Mouse (Mus musculus): ENCODE results near the gene Mrps11.

The Mrps11 gene

DNA sequence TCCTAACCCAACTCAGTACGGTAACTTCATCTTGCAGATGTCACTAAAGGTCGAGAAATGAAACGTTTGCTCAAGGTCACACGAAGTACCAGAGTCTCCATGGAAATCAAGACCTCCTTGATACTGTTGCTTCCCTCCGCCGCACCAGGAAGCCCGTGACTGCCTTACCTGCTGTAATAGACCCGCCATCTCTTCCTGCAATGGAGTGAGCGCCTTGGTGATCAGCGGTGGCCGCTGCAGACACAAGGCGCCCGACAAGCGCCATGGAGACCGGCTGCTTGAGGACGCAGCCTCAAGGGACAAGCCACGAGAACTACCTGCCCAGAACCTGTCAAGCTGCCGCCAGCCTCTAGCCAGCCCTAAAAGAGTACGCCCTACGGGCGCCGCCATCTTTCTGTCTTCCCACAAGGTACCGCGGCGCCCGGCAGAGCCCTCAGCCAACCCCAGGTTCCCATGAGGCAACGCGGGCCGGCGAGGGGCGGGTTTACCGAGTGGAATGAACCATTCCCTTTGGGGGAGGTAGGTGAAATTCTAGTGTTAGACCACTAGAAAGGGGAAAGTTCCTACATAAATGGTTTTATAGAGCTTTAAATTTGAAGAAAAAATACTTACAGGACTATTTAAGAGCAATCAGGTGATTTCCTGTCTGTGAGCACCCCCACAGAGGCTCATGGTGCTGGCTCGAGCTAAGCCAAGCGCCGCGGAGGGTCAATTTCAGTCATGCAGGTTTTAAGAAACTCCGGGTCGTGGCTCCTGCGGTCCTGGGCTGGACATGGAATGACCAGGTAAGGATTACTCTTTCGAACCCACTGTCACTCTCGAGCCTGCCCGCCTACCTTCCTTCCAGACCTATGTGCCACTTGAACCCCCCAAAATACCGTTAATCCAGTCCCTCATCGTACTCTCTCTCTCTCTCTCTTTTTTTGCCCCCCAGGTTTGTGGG, at the start of gene Mrps11, which contains the start of gene Mrpl46:
Gene Mrps11, plus strand, starts transcription at position 481 of the 943 bp plus-strand sequence.
Gene Mrpl46, minus strand, starts transcription at position 893 of the 943 bp plus-strand sequence.
- DNase-seq (ENCODE audit: low read depth), result peak; percentile 92

DNA sequence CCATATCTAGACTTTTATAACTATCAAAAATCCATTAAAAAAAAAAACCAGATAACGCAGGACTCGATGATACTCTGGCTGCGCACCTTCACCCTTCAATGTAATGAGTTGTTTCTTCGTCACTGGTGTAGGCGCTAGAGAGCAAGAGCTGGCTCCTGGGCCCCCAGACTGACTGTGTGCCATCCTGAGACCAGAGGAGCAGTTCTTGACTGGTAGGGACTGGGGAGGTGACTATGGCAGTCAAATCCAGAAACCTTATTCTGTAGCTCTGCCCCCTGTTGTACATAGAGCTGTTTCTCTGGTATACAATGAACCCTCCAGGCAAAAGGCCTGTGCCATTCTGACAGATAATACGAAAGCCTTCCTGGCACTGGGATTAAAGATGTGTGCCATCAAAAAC, 45.7 kb upstream of the Mrps11 start:
- DNase-seq (ENCODE audit: low read depth), result no peak

DNA sequence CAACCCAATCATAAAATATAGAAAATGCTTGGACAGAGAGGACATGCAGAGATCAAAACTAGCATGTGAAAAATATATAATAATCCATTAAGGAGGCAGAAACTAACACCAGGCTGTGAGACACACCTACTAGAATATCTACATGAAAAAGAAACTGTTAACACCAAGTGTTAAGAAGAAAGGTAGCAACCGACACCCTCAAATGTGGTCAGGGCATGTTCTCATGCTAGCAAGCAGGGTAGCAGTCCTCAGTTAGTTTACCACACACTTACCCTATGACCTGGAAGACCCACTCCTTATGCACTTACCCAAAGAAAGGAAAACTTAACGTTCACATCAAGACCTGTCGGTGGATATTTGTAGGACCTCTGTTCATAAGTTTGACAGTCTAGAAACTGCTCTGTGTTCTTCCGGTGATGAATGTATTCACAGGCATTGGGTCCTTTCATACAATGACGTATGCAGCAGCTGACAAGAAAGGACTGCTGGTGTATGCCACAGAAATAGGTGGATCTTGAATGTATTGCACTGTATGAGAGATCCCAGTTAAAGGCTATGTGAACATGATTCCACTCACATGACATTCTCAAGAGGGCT, 45.2 kb upstream of the Mrps11 start, which contains the start of gene Ntrk3:
Gene Ntrk3, minus strand, starts transcription at position 399 of the 597 bp plus-strand sequence.
- DNase-seq (ENCODE audit: low read depth), result no peak

DNA sequence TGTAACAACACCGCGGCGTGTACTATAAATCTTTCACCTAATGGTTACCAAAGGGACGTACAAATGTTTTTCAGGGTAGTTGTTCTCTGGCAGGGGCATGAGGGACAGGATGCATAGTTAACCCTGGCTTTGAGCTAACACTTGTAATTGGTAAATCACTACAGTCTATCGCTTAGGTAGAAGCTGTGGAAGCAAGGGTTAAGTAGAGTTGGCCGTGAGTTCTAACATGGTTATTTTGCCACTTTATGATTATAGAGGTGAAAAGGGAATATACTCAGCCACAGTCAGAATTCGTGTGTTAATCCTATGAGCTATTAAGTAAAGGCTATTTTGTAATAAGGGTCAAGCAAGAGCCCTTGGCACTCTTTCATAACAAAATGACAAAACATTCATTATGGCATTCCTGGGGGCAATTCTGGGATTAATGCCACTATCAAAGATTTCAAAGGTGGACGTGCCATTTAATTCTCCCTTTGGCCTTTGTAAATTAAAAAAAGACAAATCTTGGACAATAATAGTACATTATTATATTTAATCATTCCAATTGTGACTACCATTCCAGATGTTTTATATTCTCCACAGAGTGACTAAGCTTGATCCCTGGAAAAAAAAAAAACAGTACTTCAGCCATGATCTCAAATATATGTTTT, 43.4 kb upstream of the Mrps11 start:
- DNase-seq (ENCODE audit: low read depth), result no peak

DNA sequence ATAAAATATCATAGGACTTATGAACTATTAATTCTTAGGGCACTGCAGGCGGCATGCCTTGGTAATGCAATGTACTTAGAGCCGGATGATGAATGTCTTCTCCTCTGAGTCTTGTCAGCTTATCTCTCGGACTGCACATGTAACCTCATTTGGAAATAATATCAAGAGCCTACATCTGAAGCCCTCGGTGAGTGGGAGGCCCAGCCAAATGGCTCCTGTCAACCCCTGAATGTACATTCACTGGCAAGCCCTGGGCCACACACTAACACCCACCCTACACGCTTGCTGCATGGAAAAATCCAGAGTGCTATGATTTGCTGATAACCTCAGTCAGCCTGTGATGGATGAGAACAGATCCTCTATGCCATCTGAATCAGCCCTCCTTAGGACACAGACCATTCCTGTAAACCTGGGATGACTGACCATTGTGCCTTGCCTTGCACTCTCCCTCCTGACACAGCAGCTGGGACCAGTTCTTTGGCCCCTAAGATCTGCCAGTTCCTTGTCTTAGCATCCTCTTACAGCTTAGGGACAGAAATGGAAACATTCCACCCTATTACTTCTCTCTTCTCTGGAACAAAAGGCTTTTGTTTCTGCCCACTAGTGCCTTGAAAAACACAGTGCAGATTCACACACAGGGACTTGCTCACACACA, 39.1 kb upstream of the Mrps11 start:
- DNase-seq (ENCODE audit: low read depth), result no peak

DNA sequence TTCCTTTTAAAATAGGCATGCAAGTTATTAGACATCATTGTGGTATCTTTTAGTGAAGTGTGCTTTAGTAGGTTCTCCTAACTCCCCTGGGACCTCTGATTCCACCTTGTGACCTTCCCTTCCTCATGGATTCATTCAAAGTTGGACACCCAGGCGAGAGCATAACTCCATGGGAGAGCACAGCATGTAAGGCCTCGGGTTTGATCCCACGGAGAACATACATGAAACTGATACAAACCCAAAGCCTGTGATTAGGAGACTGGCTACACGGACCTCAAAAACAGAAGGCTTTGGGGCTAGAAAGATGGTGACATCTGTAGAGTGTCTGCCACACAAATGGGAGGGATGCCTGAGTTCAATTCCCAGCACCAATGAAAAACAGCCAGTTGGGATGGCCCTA, 30.0 kb upstream of the Mrps11 start:
- no peak for DNase-seq (ENCODE audit: low read depth)

DNA sequence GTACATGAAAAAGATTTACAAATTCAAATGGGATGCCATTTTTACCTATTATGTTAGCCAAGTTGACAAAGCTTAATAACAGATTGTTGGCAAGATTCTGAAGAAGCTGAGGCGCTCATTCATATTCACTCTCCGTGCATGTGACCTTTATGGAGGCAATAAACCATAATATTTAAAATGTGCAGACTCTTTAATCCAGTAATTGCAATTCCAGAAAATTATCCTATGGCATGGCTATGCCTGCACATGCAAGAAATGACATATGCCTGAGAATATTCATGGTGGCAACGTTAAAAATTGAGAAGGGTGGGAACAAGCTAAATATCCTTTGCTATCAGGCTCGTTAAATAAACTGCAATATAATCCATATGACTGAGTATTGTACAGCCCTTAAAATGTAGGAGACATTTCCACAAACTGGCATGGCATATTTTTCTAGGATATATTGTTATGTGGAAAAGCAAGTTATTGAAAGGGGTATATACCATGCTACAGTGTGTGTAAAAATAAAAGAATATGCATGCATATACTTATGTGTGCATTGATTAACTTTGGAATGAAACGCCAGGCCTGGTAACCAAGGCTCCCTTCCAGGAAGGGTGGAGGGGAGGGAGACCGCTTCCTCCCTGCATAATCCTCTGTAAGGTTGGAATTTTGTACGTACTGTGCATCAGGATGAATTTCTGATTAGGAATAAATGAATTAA, 29.0 kb upstream of the Mrps11 start:
- DNase-seq (ENCODE audit: low read depth), result no peak

DNA sequence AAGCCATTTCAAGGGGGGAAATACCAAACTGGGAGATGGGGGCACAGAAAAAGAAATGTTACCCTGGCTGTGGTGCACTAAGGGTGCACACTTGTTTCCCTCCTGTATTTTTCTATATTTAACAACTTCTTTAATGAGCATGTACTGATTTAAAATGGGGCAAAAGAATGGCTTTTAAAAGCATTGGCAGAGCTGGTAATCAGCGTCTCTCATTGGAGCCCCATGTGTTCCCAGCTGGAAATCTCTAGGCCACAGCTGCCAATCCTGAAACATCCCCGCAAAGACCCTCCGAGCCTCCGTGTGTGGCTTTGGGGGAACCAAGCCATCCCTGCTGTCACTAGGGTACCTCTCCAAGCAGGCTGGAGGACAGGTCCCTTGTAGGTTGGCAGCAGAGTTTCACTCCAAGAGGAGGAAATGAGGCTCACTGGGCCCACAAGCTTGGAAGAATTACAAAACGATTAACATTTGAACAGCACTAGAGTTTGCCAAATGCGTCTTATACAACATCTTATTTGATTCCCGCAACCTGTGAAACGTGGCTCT, 28.4 kb upstream of the Mrps11 start:
- DNase-seq (ENCODE audit: low read depth), result no peak

DNA sequence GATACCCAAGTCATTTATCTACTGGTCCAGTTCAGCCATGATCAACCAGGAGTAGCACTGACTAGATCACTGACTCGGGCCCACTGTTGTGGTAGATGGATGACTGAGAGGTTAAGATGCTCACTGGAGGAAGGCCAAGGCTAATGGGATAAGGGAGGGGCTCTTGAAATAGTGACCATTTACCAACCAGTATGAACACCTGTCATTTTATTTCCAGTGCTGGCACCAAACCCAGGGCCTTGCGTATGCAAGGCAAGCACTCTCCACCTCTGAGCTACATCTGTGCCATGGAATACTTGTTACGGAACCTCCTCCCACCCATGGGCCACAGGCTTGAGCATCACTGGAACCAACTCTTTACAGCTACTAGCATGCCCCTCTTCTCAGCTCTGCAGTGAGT, 19.1 kb upstream of the Mrps11 start:
- no peak for DNase-seq (ENCODE audit: low read depth)

DNA sequence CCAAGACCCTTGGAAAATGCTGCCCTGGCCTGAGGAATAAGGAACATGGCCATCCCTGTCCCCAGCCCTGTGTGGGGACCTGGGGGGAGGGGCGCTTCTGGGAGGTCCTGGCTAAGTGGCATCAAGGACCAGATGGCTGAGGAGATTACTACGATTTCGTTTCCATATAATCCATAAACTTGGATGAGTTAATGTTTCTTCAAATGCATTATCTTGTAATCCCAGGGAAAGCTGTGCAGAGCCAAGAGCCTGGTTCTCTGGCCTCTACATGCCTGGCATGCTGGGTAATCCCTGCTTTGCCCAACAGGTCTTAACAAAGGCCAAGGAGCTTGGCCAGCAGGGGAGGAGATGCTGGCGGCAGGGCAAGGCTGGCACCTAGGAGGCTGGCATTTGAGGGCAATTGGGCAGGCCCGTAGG, 17.7 kb upstream of the Mrps11 start:
- no peak for DNase-seq (ENCODE audit: low read depth)

DNA sequence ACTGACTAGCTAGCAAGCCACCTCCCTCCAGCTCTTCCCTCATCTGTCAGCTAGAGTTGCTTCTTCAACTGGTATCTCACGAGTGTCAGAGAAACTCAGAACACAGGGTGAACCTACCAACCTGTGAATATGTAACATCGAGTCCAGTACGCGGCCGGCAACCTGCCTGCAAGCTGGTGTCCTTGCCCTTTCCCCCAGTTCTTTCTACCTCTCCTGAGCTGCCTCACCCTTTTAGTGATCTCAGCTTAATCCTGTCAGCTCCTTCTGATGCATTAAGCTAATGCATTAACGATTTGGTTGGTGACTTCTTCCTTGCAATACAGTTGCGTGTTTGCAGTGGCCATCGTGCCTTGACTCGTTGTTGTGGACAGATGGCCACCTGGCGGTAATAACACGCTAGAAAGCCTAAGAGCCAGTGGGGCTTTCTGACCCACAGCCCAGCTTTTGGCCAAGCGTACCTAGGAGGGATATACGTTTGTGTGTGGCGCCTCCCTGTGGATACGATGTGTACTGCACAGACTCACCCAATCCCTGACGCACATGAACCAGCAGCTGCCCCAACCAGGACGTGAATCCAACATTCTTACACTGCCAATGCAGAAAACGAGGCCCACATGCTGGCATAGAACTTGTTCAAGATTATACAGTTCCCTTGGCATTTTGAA, 16.8 kb upstream of the Mrps11 start:
- DNase-seq (ENCODE audit: low read depth), result peak; percentile 90

DNA sequence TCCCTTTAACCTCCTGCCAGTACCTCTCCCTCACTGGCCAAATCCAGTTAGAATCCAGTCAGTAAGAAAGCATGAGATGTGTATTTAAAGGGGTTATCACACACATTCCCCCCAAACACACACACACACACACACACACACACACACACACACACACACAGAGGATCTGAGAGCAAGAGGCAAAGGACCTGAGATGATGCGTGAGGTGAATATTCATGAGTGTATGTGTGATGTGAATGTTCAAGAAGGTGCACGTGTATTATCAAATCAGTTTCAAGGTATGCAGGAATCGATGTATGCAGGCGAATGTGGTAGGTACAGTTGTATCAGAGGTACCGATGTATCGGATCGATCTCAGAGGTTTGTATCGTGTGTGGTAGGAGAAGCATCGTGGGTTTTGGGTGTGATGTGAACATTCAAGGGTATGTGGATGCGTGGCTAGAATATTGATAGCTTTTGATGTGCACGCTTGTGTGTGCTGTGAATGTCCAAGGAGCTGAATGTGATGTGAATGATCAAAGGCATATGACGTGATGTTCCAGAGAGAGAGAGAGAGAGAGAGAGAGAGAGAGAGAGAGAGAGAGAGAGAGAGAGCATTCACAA, 14.9 kb upstream of the Mrps11 start:
- no peak for DNase-seq (ENCODE audit: low read depth)

DNA sequence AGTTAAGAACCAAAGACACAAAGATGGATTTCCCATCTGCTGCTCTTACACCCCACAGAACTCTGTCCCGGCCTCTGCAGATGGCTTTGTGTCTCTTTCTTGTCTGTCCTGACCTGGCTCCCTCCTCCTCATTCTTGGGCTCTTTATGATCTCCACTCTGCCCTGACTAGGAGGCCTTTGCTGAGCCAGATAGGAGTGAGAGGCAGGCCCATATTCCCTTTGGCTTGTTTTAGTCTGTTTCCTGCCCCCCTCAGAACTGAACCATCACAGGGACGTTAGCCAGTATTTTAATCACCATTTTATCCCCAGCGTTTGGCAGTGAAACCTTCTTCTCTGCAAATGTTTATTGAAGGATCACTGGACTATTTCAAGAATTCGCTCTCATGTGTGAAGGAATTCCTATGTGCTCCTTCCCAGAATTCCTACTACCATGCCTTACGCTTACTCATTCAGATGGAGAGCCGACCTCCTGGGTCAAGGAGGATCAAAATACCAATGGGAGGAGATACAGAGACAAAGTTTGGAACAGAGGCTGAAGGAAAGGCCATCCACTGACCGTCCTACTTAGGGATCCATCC, 13.8 kb upstream of the Mrps11 start:
- peak; percentile 62 for DNase-seq (ENCODE audit: low read depth)

DNA sequence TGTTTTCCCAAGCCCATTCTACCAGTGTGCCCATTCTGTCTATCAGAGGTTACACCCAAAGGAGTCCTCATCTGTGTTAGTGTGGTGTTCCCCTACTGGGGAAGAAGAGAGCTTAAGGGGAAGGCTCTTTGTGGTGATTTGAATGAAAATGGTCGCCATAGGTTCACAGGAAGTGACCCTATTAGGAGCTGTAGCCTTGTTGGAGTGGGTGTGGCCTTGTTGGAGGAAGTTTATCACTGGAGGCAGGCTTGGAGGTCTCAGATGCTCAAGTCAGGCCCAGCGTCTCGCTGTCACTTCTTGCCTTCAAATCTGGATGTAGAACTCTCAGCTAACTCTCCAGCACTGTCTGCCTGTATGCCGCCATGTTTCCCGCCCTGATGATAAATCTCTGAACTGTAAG, 12.0 kb upstream of the Mrps11 start:
- no peak for DNase-seq (ENCODE audit: low read depth)

DNA sequence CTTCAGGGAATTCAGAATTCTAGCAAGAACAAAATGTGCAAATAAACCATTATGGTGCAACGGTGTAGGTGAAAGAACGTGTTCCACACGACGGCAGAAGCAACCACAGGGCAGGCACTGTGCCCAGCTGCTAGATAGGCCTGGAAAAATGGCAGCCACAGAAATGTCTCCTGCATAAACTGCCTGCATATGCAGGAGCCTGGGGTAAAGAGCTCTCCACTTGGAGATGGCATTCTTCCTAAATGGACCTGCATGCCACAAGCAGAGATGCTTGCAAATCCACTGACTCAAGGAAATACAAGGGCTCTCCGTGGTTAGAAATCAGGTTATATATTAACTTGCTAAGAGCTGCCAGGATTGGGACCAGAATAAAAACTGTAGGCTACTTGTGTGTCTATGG, 4.2 kb upstream of the Mrps11 start:
- no peak for DNase-seq (ENCODE audit: low read depth)

DNA sequence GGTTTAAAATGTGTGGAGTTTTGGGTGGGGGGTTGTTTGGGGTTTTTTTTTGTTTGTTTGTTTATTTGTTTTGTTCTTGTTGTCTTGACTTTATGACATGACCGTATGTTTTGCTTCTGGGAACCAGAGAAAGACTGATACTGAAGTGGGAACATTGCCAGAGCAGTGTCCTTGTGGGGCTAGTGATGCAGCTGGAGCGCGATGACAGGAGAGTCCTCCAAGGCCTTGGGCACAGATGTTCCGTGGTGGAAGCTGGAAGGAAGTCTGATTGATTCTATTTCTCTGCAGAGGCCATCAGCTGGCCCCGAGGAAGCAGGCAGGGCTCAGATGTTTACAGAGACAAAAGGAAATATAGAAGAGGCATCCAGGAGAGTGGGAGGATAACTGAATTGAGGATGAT, 3.0 kb downstream of the Mrps11 start:
- no peak for DNase-seq (ENCODE audit: low read depth)

DNA sequence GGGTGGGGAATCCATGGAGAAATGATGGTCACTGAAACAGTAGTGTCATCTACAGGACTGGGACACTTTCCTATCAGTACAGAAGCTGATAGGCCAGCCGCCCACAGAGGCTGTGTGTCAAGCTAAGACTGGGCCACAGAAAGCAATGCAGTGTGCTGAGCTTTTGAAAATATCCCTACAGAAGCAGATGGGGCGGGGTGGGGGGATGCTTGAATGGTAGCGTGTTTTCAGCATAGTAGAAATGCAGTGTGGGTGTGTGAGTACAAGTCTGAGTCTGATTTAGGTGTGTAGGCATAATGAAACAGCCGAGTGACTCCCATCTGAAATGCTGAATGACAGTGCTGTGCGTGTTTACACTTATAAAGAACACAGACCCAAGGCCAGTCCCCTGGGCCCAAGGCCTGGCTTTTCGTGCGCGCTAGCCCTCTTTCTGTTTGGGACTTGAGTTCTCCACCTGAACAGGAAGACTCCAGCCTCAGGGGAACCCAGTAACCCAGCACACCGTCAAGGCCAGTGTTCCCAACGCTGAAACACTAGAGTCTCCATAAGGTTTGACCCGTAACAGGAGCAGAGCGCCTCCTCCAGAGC, 5.0 kb downstream of the Mrps11 start:
- no peak for DNase-seq (ENCODE audit: low read depth)

DNA sequence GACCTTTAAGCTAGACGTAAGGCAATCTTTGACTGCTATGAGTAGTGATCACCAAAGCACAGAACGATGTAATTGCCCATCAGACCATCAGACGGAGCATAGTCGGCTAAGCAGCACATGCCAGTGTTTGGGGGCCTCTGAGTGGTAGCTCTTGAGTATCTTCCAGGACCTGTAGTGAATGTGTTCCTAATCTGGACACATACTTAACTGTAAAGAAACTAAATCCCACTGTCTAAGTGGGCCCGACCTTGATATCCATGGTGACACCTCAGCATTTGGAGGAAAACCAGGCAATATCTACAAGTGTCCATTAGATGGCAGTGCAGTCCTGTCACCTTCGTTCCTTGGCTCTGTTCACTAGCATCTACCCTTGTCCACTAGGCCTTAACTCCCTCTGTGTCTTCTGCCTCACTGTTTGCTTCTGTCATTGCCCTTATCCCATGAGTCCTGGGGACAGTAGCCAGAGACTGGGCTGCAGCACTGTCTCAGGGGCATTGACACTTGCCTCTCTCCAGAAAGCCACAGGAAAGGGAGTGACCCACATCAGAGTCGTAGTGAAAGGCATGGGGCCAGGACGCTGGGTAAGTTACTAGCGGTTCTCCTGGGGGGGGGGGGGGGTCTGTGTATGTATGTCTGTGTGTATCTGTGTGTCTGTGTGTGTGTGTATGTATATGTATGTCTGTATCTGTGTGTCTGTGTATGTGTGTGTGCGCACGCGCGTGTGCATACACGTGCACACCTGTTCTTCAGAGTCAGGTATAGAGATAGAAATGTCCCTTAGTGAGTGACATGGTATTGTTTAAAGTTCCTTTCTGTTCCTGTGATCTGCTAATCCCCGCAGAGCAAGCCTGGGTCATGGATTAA, 8.7 kb downstream of the Mrps11 start:
- peak; percentile 84 for DNase-seq (ENCODE audit: low read depth)
